ENCODE assay signal across 11 mouse cellular contexts in genomic region chr11:50673525-50674250, GRCm38 (mm10).
A peak's percentile ranks its signal among the peaks of the same experiment; 100 is the strongest.
DNase-seq lines count a peak whose midpoint lies in the region; ATAC-seq and TF ChIP-seq lines count a peak whose summit lies in the region.
"Had no signal": no experiment of that assay in that cellular context is flagged by ENCODE, and none has a peak within 500 bp of the region (broad histone marks: within the 10 kb centered on the region; RNA-seq: fewer than 3 reads in every experiment).

No protein-coding gene starts in this region.

- H3K9ac ChIP-seq in heart, adult 2 months (ENCODE audit: low read depth, low read length), result no peak overlapping the region
- no peak overlapping the region for H3K9ac ChIP-seq in heart, embryonic 11.5 days (ENCODE audit: low read depth, low read length)
- no peak overlapping the region for H3K9ac ChIP-seq in lung, embryonic 14.5 days
- H3K9ac ChIP-seq in ES-Bruce4 (ENCODE audit: low read depth, poor library complexity, severe bottlenecking), result no peak overlapping the region
- H3K9ac ChIP-seq: hindbrain, embryonic 15.5 days had no signal

- no peak for TF ChIP-seq EP300 in heart, adult 2 months (IDR thresholded peaks at IDR 0.05; ENCODE audit: insufficient read depth, low read depth, low read length)
- no peak for TF ChIP-seq EP300 in ES-Bruce4 (IDR thresholded peaks at IDR 0.05; ENCODE audit: insufficient read depth, low read depth, low read length)

- 55% methylated on average over 7 of the region's 7 CpGs for WGBS in heart, adult 2 months
- 64% methylated on average over 6 of the region's 7 CpGs for WGBS in heart, embryonic 11.5 days (ENCODE audit: insufficient replicate concordance)
- 63% methylated on average over 6 of the region's 7 CpGs for WGBS in lung, embryonic 14.5 days

- no peak; the same call in 1 of the 2 replicates for ATAC-seq in heart, embryonic 11.5 days (replicated peaks; ENCODE audit: insufficient number of reproducible peaks, low FRiP score, low TSS enrichment)
- no peak for ATAC-seq in lung, embryonic 14.5 days (ENCODE audit: insufficient read depth)
- ATAC-seq: forebrain, embryonic 16.5 days had no signal

- peaks cover 25% of the 10 kb centered on the region for H3K4me1 ChIP-seq in heart, adult 2 months (ENCODE audit: control insufficient read depth, insufficient read depth, low read length)
- H3K4me1 ChIP-seq in heart, embryonic 11.5 days (ENCODE audit: control insufficient read depth, insufficient read depth, low read length), result 0 out of 2 replicates have a peak, but pooled peaks cover 5% of the 10 kb centered on the region
- peaks cover 7% of the 10 kb centered on the region for H3K4me1 ChIP-seq in lung, embryonic 14.5 days (ENCODE audit: insufficient read depth)
- H3K4me1 ChIP-seq in ES-Bruce4 (ENCODE audit: control insufficient read depth, insufficient read depth, low read length), result no peaks in the 10 kb centered on the region

- H3K36me3 ChIP-seq in heart, adult 2 months (ENCODE audit: control insufficient read depth, insufficient read depth, low read length), result no peaks in the 10 kb centered on the region
- no peaks in the 10 kb centered on the region for H3K36me3 ChIP-seq in heart, embryonic 11.5 days (ENCODE audit: control insufficient read depth, insufficient read depth, low read length)
- no peaks in the 10 kb centered on the region for H3K36me3 ChIP-seq in lung, embryonic 14.5 days (ENCODE audit: insufficient read depth)
- H3K36me3 ChIP-seq in ES-Bruce4 (ENCODE audit: control insufficient read depth, insufficient read depth, low read length, poor library complexity, severe bottlenecking), result no peaks in the 10 kb centered on the region
- H3K36me3 ChIP-seq: hindbrain, embryonic 15.5 days had no signal

- intact Hi-C loops in heart, adult 2 months (cut with DNase I), result loop anchor here (5.0 kb wide), 3 partner anchors 41 to 94 kb away; partner anchors contain the start of gene Adamts2

- no peak overlapping the region for H3K4me2 ChIP-seq in heart, embryonic 11.5 days
- no peak overlapping the region for H3K4me2 ChIP-seq in lung, embryonic 14.5 days
- H3K4me2 ChIP-seq: hindbrain, embryonic 15.5 days had no signal

- H3K4me3 ChIP-seq in heart, adult 2 months, result no peak overlapping the region
- no peak overlapping the region for H3K4me3 ChIP-seq in heart, embryonic 11.5 days (ENCODE audit: low read depth, low read length)
- no peak overlapping the region for H3K4me3 ChIP-seq in lung, embryonic 14.5 days (ENCODE audit: low read depth, low read length)
- no peak overlapping the region for H3K4me3 ChIP-seq in ES-Bruce4 (ENCODE audit: low read depth, low read length)
- H3K4me3 ChIP-seq: hindbrain, embryonic 15.5 days had no signal

- no peaks in the 10 kb centered on the region for H3K27me3 ChIP-seq in heart, adult 2 months (ENCODE audit: control insufficient read depth, insufficient read depth, low read length)
- H3K27me3 ChIP-seq in heart, embryonic 11.5 days (ENCODE audit: control insufficient read depth, insufficient read depth, low read length), result peaks cover 3% of the 10 kb centered on the region; the same call in 1 of the 2 replicates
- H3K27me3 ChIP-seq in lung, embryonic 14.5 days (ENCODE audit: insufficient read depth, low read length), result no peaks in the 10 kb centered on the region
- no peaks in the 10 kb centered on the region for H3K27me3 ChIP-seq in ES-Bruce4 (ENCODE audit: control insufficient read depth, insufficient read depth, low read length, poor library complexity, severe bottlenecking)
- H3K27me3 ChIP-seq: hindbrain, embryonic 15.5 days had no signal

- TF ChIP-seq POLR2A in heart, adult 2 months (IDR thresholded peaks at IDR 0.05; ENCODE audit: insufficient read depth, low read depth, low read length), result no peak
- no peak for TF ChIP-seq POLR2A in ES-Bruce4 (IDR thresholded peaks at IDR 0.05; ENCODE audit: insufficient read depth, low read length)

- peak overlapping the region; percentile 58 for H3K27ac ChIP-seq in heart, adult 2 months
- H3K27ac ChIP-seq in heart, embryonic 11.5 days (ENCODE audit: low read depth, low read length), result no peak overlapping the region
- no peak overlapping the region for H3K27ac ChIP-seq in lung, embryonic 14.5 days (ENCODE audit: low read depth)
- no peak overlapping the region for H3K27ac ChIP-seq in ES-Bruce4 (ENCODE audit: insufficient read depth, low read length)
- H3K27ac ChIP-seq: hindbrain, embryonic 15.5 days had no signal

- no peaks in the 10 kb centered on the region for H3K9me3 ChIP-seq in heart, embryonic 11.5 days (replicated peaks; ENCODE audit: control insufficient read depth, low read length)
- no peaks in the 10 kb centered on the region for H3K9me3 ChIP-seq in lung, embryonic 14.5 days (ENCODE audit: low read depth, low read length)
- no peaks in the 10 kb centered on the region for H3K9me3 ChIP-seq in ES-Bruce4 (replicated peaks; ENCODE audit: control insufficient read depth, insufficient read depth, low read length, poor library complexity, severe bottlenecking)
- H3K9me3 ChIP-seq: hindbrain, embryonic 15.5 days had no signal

- peak; percentile 52 for TF ChIP-seq CTCF in heart, adult 2 months (IDR thresholded peaks at IDR 0.05)
- peak; percentile 16; the same call in 1 of the 2 replicates for TF ChIP-seq CTCF in lung, embryonic 14.5 days (IDR thresholded peaks at IDR 0.05; ENCODE audit: low read depth)
- TF ChIP-seq CTCF in ES-Bruce4 (IDR thresholded peaks at IDR 0.05; ENCODE audit: low read depth, low read length), result peak; percentile 59

- no peaks in the 10 kb centered on the region for H3K79me2 ChIP-seq in heart, adult 2 months (replicated peaks; ENCODE audit: control insufficient read depth, insufficient read depth, low read length)

- no peak for DNase-seq in heart, adult 2 months
- DNase-seq in lung, embryonic 14.5 days, result no peak
- DNase-seq in lung, postnatal 14 days, result no peak
- peak; percentile 57 for DNase-seq in cerebellum, adult 9-10 months
- DNase-seq in layer of hippocampus, postnatal 14 days (ENCODE audit: low spot score in 2 of 2), result no peak
- no peak for DNase-seq in MN1 (ENCODE audit: low spot score)
- DNase-seq: layer of hippocampus, adult 9-11 months had no signal
